Mouse (Mus musculus) myocyte (in vitro differentiated cells): ENCODE data around the gene Theg.

ENCODE experiments used
- CEBPB ChIP-seq: IDR thresholded peaks from 2 replicates; pipeline ENCODE4 v1.6.1; 2011; ENCODE audit warnings: mild to moderate bottlenecking, moderate library complexity; ENCODE audit not compliant: poor library complexity, insufficient read depth, severe bottlenecking
- E2F4 ChIP-seq: IDR thresholded peaks from one replicate; pipeline ENCODE4 v1.6.1; 2011; ENCODE audit warnings: mild to moderate bottlenecking, control low read depth, moderate library complexity; ENCODE audit not compliant: insufficient read depth
- MAX ChIP-seq: IDR thresholded peaks from one replicate; pipeline ENCODE4 v1.6.1; 2011; ENCODE audit warnings: low read depth, mild to moderate bottlenecking, control low read depth
- MYOD1 ChIP-seq, 3 experiments: IDR thresholded peaks; one replicate each; pipeline ENCODE4 v1.6.1; 2011; ENCODE audit warnings: control low read depth in 2 of 3, low read depth in 2 of 3, mild to moderate bottlenecking in 2 of 3, moderate library complexity in 1 of 3; ENCODE audit not compliant: insufficient read length in 2 of 3, control insufficient read depth in 1 of 3
- MYOG ChIP-seq, 3 experiments: IDR thresholded peaks; one replicate each; pipeline ENCODE4 v1.6.1; 2011; ENCODE audit warnings: control low read depth in 2 of 3, low read depth in 2 of 3, mild to moderate bottlenecking in 2 of 3; ENCODE audit not compliant: insufficient read length in 2 of 3, control insufficient read depth in 1 of 3, insufficient read depth in 1 of 3
- POLR2A ChIP-seq: IDR thresholded peaks from one replicate; pipeline ENCODE4 v1.6.1; 2011; ENCODE audit warnings: low read depth, mild to moderate bottlenecking, control low read depth, moderate library complexity; ENCODE audit not compliant: insufficient read length
- POLR2AphosphoS2 ChIP-seq: IDR thresholded peaks from one replicate; pipeline ENCODE4 v1.6.1; 2011; ENCODE audit warnings: low read depth, control low read depth; ENCODE audit not compliant: insufficient read length
- REST ChIP-seq: IDR thresholded peaks from one replicate; pipeline ENCODE4 v1.6.1; 2011; ENCODE audit warnings: mild to moderate bottlenecking, control low read depth, moderate library complexity; ENCODE audit not compliant: insufficient read depth, insufficient read length
- SRF ChIP-seq: IDR thresholded peaks from one replicate; pipeline ENCODE4 v1.6.1; 2011; ENCODE audit warnings: low read depth; ENCODE audit not compliant: control insufficient read depth, insufficient read length
- TCF12 ChIP-seq: IDR thresholded peaks from one replicate; pipeline ENCODE4 v1.6.1; 2011; ENCODE audit warnings: mild to moderate bottlenecking, control low read depth; ENCODE audit not compliant: poor library complexity, insufficient read depth, severe bottlenecking
- TCF3 ChIP-seq: IDR thresholded peaks from one replicate; pipeline ENCODE4 v1.6.1; 2011; ENCODE audit warnings: low read depth, control low read depth; ENCODE audit not compliant: insufficient read length
- USF1 ChIP-seq: IDR thresholded peaks from one replicate; pipeline ENCODE4 v1.6.1; 2011; ENCODE audit warnings: low read depth, mild to moderate bottlenecking, control low read depth, moderate library complexity

- TF ChIP-seq USF1 = no peak
- TF ChIP-seq SRF = no peak
- no peak for TF ChIP-seq POLR2A
- no peak for TF ChIP-seq REST
- TF ChIP-seq POLR2AphosphoS2 = no peak
- no peak for TF ChIP-seq MYOD1 (IDR thresholded peaks at IDR 0.05; ENCODE audit: control insufficient read depth in 1 of 3, insufficient read length in 2 of 3, low read depth in 2 of 3)
- TF ChIP-seq TCF12 = no peak
- no peak for TF ChIP-seq CEBPB
- no peak for TF ChIP-seq MYOG (IDR thresholded peaks at IDR 0.05; ENCODE audit: control insufficient read depth in 1 of 3, insufficient read depth in 1 of 3, insufficient read length in 2 of 3, low read depth in 2 of 3)
- no peak for TF ChIP-seq MAX
- TF ChIP-seq E2F4 = no peak
- no peak for TF ChIP-seq TCF3
These were observed 43.1 kb downstream of the Theg start for GRCm38 (mm10) chr10:79543884-79544597.
